Mouse (Mus musculus) lung, postnatal 14 days (tissue): ENCODE data around the gene Dysf.

Source experiments
- DNase-seq: peaks from one replicate; pipeline ENCODE4 v3.0.0; 2021

The Dysf gene

GRCm38 (mm10) chr6:84178776-84179405 lies 170.5 kb downstream of the Dysf start:
- DNase-seq: no peak

DNA sequence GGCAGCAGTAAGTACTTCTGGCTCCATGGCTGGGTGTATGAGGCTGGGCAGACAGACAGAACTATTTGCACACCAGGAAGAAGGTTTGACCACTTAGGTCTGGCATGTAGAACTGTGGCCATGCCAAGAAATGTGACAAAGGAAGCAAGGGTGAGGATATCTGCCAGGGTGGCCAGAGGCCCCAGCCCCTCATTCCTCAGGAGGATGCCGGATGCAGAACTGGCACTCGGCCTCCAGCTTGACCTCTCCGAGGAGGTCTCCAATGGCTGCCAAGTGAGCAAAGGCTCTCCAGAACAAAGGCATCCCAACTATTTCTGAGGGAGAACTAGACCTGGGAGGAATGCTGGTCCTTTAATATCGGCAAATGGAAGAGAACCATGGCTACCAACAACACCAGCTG lies 173.1 kb downstream of the Dysf start:
- peak; percentile 70 for DNase-seq

- DNase-seq: no peak
Measured at GRCm38 (mm10) chr6:84191656-84192250, 183.4 kb downstream of the Dysf start.

DNA sequence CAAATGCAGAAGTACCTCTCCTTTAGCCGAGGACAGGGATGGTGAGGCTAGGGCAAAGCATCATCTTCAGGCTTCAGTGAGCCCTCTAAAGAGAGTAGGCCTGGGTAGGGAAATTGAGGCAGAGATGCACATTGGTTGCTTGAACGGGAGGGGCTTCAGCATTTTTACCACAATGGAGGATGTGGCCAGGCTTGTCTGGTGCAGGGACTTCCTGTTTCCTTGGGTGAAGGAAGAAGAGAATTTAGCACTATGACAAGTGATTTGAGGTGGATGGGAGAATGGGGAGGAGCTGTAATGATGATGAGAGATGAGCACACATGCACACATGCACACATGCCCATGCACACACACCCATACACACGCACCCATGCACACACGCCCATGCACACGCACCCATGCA lies 188.1 kb downstream of the Dysf start:
- DNase-seq: no peak

DNA sequence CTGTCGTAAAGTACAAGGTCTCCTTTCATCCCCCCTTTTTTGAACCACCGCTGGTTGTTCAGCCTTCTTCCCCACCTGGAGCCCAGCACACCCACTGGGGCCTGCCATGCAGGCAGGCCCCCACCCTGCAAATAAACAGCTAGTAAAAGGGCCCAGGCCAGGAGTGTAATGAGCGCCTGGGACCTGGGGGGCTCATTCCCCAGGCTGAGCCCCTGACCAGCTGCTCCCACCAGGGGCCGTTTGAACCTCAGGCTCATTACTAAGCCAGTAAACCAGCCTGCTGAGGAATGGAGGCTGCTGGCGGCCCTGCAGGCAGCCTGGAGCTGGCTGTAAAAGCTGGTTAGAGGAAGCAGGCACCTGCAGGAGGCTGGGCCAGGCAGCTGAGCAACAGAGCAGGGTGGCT lies 189.4 kb downstream of the Dysf start:
- DNase-seq: no peak

- no peak for DNase-seq
Measured at GRCm38 (mm10) chr6:84201721-84202490, 193.5 kb downstream of the Dysf start.

DNA sequence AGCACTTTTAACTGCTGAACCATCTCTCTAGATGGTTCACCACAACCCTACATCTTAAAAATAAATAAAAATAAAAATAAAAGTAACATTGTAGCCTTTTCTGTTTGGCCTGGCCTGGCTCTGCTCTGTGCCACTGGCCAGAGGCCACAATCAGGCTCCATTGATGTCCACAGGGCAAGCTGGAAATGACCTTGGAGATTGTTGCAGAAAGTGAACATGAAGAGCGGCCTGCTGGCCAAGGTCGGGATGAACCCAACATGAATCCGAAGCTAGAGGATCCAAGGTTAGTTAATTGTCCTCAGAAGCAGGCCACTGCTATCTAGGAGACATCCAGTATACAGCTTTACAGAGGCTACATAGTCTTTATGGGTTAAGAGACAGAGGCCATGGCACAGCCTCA lies 197.2 kb downstream of the Dysf start:
- no peak for DNase-seq

DNA sequence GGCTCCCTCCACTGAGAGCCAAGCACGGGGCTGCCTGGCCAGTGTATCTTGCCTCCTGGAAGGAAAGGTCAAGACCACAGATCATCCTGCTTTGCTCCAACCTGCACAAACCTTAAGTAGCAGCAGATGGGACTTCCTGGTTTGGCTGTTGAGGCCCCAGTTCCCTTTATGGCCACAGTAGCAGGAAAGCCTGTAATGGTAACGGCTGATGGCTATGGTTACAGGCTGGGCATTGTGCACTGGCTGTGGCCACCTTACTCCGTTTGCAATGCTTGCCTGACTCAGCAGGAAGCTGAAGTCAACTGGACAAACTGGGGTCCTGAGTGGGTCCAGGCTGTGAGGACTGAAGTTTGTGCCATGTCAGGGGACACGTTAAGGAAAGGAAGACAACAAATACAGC lies 200.2 kb downstream of the Dysf start:
- DNase-seq: no peak

DNA sequence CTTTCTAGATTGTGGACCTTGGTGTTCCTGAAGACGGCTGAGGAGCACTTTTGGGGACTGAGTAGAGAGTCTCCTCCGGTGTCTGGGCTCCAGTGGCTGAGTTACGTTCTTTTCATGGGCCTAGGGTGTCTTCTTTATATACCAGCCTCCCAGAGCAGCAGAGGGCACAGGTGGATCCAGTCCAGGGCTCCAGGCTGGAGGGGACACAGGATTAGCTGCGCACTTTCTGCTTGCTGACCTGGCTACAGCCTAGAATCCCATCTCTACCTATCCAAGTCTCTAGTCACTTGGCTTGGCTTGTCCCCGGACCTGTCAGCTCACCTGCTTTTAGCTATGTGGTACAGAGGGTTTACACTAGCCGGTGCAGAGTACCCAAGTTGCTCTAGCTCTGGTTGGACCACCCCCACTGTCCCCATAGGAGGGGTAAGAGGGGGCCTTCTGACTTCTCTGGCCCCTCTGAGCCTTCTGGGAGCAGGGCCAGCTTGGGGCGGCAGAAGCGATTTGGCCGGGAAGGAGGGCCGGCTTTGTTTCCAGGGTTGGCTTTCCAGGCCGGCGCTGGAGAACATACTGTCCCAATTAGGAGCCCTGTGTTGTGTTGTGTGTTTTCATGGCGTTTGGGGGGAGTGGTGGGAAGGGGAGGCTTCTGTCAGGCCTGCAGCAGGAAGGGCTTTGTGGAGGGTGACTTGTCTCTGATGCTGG lies 201.5 kb downstream of the Dysf start:
- peak; percentile 57 for DNase-seq

- DNase-seq: no peak
Measured at GRCm38 (mm10) chr6:84211473-84211872, 203.1 kb downstream of the Dysf start.

DNA sequence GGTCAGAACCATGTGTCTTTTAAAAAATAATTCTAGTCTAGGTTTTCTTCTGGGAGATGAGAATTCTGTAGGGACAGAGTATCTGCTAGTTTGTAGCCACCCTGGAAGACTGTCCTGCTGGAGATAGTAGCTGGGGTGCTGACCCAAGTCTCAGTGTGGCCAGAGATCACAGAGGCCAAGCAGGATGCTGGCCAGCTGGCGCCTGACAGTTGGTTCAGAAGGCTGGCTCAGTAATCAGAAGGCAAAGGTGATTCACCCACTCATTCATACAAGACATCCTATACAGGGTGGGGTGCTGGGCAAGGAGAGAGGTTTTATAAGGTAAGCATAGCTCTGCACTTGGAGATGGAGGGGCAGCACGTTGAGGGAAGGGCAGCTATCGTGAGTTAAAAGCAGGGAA lies 204.7 kb downstream of the Dysf start:
- DNase-seq: no peak

DNA sequence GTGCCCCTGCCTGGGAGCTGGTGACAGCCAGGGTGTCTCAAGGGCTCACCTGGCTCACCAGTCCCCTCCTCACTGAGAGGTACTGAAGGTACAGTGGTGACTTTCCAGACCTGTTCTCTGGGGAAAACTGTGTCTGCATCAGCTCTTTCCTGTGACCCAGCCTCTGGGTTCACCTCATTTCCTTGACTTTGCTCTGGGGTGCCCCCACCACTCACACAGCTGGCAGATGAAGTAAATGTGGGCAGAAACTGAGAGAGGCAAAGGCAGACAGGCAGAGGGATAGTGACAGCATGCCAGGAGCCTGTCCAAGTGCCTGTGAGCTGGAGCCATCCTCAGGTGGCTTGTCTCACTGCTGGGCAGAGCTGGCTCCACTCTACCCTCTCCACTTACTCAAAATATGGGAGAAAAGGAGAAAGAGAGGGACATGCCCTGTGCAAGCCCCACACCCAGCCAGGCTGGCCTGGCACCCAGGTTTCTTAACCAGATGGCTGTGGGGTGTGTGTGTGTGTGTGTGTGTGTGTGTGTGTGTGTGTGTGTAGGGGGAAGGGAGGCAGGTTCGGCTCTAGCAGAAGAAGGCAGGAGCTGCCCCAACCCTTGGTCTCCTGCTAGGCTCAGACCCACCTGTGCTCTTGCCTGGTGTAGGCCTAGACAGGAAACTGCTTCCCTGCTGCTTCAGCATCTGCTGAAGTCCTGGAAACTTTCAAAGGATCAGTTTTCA lies 209.0 kb downstream of the Dysf start:
- no peak for DNase-seq

DNA sequence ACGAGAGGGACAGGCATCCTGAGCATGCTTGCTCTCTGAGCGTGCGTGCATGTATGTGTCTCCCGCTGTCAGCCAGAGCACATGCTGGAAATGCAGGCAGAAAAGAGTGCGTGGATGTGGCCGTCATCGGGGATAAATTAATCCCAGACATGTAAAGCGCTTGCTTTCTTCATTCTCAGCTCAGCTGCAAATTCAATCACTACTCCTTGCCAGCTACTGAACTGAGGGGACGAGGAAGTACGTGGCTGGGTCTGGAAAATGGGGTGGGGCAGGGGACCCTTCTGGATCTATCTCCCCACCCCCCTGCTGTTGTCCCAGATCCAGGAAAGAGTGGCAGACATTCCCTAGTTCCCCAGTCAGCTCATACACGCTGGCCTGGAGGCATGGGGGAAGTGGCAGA lies 210.7 kb downstream of the Dysf start:
- DNase-seq: no peak

DNA sequence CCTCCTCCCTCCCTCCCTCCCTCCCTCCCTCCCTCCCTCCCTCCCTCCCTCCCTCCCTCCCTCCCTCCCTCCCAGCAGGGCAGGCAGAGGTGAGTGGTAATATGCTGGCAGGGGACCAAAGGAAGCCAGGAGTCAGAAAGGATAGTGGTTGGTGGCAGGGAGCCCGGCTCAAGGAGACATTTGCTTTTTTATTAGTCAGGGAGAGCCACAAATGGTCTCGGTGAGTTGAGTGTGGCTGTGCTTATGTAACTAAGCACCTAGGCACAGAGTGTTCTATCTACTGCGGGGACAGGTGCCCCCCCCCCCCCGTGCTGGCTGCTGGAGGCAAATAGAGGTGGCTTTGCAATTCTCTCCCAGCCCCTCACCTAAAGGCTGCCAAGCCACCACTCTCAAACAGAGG lies 216.5 kb downstream of the Dysf start:
- DNase-seq: no peak

GRCm38 (mm10) chr6:84225587-84225986 lies 217.2 kb downstream of the Dysf start:
- DNase-seq: no peak

DNA sequence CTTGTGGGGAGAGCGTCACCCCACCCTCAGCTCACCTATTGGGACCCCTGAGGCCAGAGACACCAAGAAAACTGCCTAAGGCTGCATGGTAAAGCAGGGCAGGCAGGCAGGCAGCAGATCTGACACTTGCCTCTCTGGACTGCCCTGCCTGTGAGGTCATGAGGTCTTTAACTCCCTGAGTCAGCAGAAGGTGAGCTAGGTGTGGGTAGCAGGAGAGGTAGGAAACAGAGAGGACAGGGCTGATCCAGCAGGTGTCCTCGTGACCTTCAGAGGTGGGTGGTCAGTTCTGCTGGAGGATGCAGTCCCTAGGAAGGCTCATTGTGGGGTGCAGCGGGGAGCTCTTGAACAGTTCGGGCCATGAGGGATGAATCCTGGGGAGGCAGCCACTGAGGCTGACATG lies 219.8 kb downstream of the Dysf start:
- no peak for DNase-seq

DNA sequence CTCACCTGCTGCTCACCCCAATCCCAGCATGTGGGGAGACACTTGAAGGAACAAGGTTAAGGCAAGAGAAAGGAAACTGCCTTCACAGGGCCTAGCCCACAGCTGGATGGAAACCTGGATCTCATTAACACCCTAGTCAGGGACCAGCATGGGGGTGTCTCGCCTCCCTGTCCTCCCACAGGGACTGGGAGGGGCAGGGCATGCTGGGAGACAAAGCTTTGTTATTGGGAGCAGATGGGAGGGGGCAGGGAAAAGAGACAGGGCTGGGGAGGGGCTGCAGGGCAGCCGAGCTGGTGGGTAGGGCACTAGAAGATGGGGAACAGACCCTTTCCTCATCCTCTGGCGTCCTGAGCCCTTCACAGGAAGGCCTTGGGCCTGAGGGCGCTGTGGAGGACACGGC lies 220.4 kb downstream of the Dysf start:
- no peak for DNase-seq

DNA sequence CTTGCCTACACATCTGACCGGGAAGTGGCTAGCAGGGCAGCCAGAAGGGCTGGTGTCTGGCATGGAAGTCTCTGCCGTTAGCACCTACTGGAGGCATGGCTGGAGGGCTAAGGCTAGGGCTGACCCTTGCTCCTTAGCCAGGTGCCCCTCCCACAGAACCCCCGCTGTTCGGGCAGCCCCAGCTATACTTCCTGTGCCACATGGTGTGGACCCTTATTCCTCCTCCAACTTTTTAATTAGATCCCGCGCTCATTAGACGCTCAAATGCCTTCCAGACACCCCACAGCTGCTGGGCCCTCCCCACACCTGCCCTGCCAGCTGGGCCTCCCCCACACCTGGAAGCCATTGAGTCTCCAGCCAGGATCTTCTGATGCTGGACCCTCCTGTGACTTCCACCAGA lies 221.3 kb downstream of the Dysf start:
- DNase-seq: no peak

DNA sequence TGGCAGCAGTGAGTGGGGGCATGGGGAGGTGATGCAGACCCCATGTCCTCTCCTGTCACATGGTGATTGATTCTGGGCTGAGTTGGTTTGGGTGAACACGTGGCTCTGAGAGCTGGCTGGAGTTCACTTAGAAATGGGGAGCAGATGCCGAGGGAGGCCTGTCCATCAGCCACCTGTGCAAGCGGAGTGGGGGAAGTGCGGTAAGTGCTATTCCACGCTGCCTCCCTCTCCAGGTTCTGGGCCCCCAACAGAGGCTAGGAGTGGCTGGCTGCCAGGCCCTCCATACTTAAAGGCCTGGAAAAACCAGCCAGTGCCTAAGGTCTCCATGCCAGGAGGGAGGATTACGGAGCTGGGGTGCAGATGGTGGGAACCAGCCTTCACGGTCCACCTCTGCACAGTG lies 222.7 kb downstream of the Dysf start:
- no peak for DNase-seq

DNA sequence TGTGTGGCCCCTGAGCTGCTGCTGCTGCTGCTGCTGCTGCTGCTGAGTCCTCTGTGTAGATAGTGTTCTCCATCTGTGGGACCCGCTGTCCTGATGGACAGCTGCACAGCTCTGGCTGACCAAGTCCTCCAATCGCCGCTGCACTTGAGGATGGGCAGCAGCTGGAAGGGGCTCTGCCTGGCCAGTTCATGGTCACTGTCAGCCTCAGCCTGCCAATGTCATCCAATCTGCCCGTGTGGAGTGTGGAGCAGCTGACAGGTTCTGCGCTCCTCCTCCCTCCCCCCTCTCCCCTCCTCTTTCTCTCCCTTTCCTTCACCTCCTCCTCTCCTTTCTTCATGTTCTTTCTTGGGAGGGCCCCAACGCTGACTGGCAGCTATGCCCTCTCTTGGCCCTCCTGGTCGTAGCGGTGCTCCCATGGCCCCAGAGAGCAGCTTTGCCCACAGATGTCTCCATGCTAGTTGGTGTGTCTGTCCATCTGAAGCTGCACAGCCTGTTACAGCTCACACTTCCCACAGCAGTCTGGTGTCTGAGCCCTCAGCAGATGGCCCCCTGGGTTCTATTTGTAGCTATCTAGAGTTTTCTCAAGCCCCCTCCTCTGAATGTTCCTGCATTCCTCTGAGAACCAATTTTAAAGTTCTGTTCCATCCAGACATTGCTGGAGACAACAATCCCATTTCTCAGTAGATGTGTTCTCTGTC lies 223.8 kb downstream of the Dysf start:
- no peak for DNase-seq

- no peak for DNase-seq
Measured at GRCm38 (mm10) chr6:84233783-84234182, 225.4 kb downstream of the Dysf start.

DNA sequence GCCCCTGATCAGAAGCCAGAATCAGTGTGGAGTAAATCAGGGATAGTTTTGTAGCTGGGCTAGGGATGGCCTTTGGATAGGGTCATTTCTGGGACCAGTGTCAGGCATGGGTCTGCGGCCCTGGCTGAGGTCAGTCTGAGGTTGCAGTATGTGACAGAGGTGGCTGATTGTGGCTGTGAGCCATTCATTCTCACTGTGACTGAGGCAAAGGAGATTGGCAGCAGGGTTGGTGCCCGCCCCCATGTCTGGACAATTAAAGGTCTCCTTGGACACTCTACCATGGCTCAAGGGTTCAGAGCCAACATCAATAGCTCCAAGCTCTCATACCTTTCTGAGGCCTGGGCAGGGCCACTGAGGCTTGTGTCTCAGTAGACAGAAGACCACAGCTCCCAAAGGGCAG lies 227.0 kb downstream of the Dysf start:
- no peak for DNase-seq

DNA sequence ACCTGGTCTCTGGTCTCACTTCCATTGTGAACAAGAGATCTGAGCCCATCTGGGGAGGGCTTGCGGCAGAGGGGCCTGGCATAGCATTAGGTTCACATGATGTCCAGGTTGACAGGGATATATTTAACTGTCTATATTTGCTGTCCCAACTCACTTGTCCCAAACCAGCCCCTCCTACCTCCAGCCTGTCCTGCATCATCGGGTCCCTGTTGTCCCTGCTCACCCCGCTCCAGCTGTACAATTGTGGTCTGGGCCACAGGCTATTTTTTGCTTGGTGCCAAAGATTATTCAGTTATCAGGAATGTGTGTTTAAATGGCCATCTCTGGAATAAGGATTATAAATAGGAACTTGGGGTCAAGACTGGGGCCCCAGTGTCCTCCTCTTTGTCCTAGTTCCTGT lies 235.0 kb downstream of the Dysf start:
- DNase-seq: no peak
